Mouse (Mus musculus): ENCODE results near the gene Ifi214.
A peak's percentile ranks its signal among the peaks of the same experiment; 100 is the strongest.
"Not testable (repeated sequence)": the region's sequence is repeated elsewhere in the genome, so short reads cannot be mapped to it uniquely, and the experiment has no call there.

Gene Ifi214

GRCm38 (mm10) chr1:173535791-173536190, at the start of gene Ifi214:
Gene Ifi214, minus strand, starts transcription at chr1:173535957.
- DNase-seq (ENCODE audit: low read depth in 2 of 2, low spot score in 2 of 2): not testable (repeated sequence)

GRCm38 (mm10) chr1:173579921-173580585, 44.3 kb upstream of the Ifi214 start:
- DNase-seq (ENCODE audit: low read depth in 2 of 2, low spot score in 2 of 2): no peak

GRCm38 (mm10) chr1:173579079-173579478, 43.3 kb upstream of the Ifi214 start:
- DNase-seq (ENCODE audit: low read depth in 2 of 2, low spot score in 2 of 2): no peak

GRCm38 (mm10) chr1:173550491-173551050, 14.8 kb upstream of the Ifi214 start:
- DNase-seq (ENCODE audit: low read depth in 2 of 2, low spot score in 2 of 2): not testable (repeated sequence)

GRCm38 (mm10) chr1:173548798-173549197, 13.0 kb upstream of the Ifi214 start:
- not testable (repeated sequence) for DNase-seq (ENCODE audit: low read depth in 2 of 2, low spot score in 2 of 2)

GRCm38 (mm10) chr1:173521452-173521851, 14.3 kb downstream of the Ifi214 start:
- DNase-seq (ENCODE audit: low read depth in 2 of 2, low spot score in 2 of 2): no peak

GRCm38 (mm10) chr1:173510595-173510994, 25.2 kb downstream of the Ifi214 start:
- DNase-seq (ENCODE audit: low read depth in 2 of 2, low spot score in 2 of 2): not testable (repeated sequence)

- not testable (repeated sequence) for DNase-seq (ENCODE audit: low read depth in 2 of 2, low spot score in 2 of 2)
Measured at GRCm38 (mm10) chr1:173491483-173491882, 44.3 kb downstream of the Ifi214 start.

- DNase-seq (ENCODE audit: low read depth in 2 of 2, low spot score in 2 of 2): peak; percentile 42 to 51
Measured at GRCm38 (mm10) chr1:173490812-173491480, 44.8 kb downstream of the Ifi214 start, which contains the start of gene Ifi206. Gene Ifi206, minus strand, starts transcription at chr1:173491041.

- not testable (repeated sequence) for DNase-seq (ENCODE audit: low read depth in 2 of 2, low spot score in 2 of 2)
Measured at GRCm38 (mm10) chr1:173481182-173481574, 54.6 kb downstream of the Ifi214 start.

GRCm38 (mm10) chr1:173480399-173481181, 55.2 kb downstream of the Ifi214 start:
- DNase-seq (ENCODE audit: low read depth in 2 of 2, low spot score in 2 of 2): not testable (repeated sequence)

Measured in CD8-positive naive resting alpha-beta T cell, adult 2 months (primary cell).